Mouse (Mus musculus): ENCODE data around the gene Pld6.

GRCm38 (mm10) chr11:59809670-59810474, 22.4 kb upstream of the Pld6 start, which contains the start of gene Flcn:
- TF ChIP-seq CTCF (IDR thresholded peaks at IDR 0.05 in 2 of 3, conservative IDR thresholded peaks at IDR 0.05 in 1 of 3; ENCODE audit: control insufficient read depth in 1 of 3, insufficient read depth in 1 of 3, low read depth in 2 of 3, low read length in 3 of 3, poor library complexity in 1 of 3, severe bottlenecking in 1 of 3) (no peak), EP300 (IDR thresholded peaks at IDR 0.05; ENCODE audit: low read depth in 1 of 2, low read length in 2 of 2) (peak in 1 of 2 experiments; percentile 8; a peak in 1 of 4 replicates), POLR2A (IDR thresholded peaks at IDR 0.05; ENCODE audit: control insufficient read depth in 1 of 2, insufficient read depth in 1 of 2, low read depth in 1 of 2, low read length in 2 of 2, poor library complexity in 1 of 2) (peak; percentile 65 to 95), TAL1 (IDR thresholded peaks at IDR 0.05; ENCODE audit: low read length) (no peak), GABPA (IDR thresholded peaks at IDR 0.05; ENCODE audit: low read depth, low read length) (no peak; the same call in 1 of the 2 replicates), JUND (IDR thresholded peaks at IDR 0.05; ENCODE audit: low read depth, low read length) (no peak), MXI1 (IDR thresholded peaks at IDR 0.05; ENCODE audit: low read depth, low read length) (peak; percentile 17; the same call in 1 of the 2 replicates), MAX (IDR thresholded peaks at IDR 0.05; ENCODE audit: low read length) (peak; percentile 65), USF1 (IDR thresholded peaks at IDR 0.05; ENCODE audit: low read depth, low read length) (peak; percentile 83), RAD21 (IDR thresholded peaks at IDR 0.05; ENCODE audit: low read depth, low read length) (no peak)
